Mouse (Mus musculus): ENCODE measurements at regions not wholly inside any gene's neighbourhood (a gene's known extent, or its start where the extent isn't known, plus 50 kb on each side); places are given as distances from the start of the nearest gene placed in this dataset.

- TF ChIP-seq CTCF (IDR thresholded peaks at IDR 0.05; ENCODE audit: low read depth) (no peak), EP300 (IDR thresholded peaks at IDR 0.05; ENCODE audit: low read depth) (no peak)
Measured at GRCm38 (mm10) chr10:21751326-21751725, 130.7 kb upstream of the Sgk1 start.

All from liver, embryonic 14.5 days (tissue).